Mouse (Mus musculus): ENCODE measurements around the gene Gm20425.

Gene Gm20425

GRCm38 (mm10) chr9:103230151-103230951, at the start of gene Gm20425, which contains the start of gene Trf:
Gm20425 (minus strand) TSS chr9:103230307.
Trf (minus strand) TSS chr9:103230444.
- Histone ChIP-seq H3K4me3 (replicated peaks; ENCODE audit: low read length) (peak within 1 kb of the TSS; percentile 61), H3K27me3 (ENCODE audit: insufficient read depth, low read length) (peaks cover 40% of the 10 kb centered on the region), H3K4me1 (replicated peaks; ENCODE audit: low read depth, low read length) (peaks cover 52% of the 10 kb centered on the region), H3K36me3 (ENCODE audit: insufficient read depth, low read length) (no peaks in the 10 kb centered on the region), H3K9me3 (ENCODE audit: low read length) (no peaks in the 10 kb centered on the region; the same call in 1 of the 2 replicates)
- TF ChIP-seq POU5F1 (IDR thresholded peaks at IDR 0.05; ENCODE audit: borderline replicate concordance, low read length): no peak
- no peak for TF ChIP-seq CTCF (conservative IDR thresholded peaks at IDR 0.05; ENCODE audit: low read length)
- TF ChIP-seq NANOG (IDR thresholded peaks at IDR 0.05; ENCODE audit: borderline replicate concordance, low read length): no peak

GRCm38 (mm10) chr9:103276876-103277275, 46.8 kb upstream of the Gm20425 start:
- H3K36me3 ChIP-seq (ENCODE audit: insufficient read depth, low read length): no peaks in the 10 kb centered on the region
- H3K27me3 ChIP-seq (ENCODE audit: insufficient read depth, low read length): no peaks in the 10 kb centered on the region
- H3K4me3 ChIP-seq (replicated peaks; ENCODE audit: low read length): no peak overlapping the region
- TF ChIP-seq NANOG (IDR thresholded peaks at IDR 0.05; ENCODE audit: borderline replicate concordance, low read length) (no peak), CTCF (conservative IDR thresholded peaks at IDR 0.05; ENCODE audit: low read length) (no peak), POU5F1 (IDR thresholded peaks at IDR 0.05; ENCODE audit: borderline replicate concordance, low read length) (no peak)
- H3K4me1 ChIP-seq (replicated peaks; ENCODE audit: low read depth, low read length): peaks cover 30% of the 10 kb centered on the region
- H3K9me3 ChIP-seq (ENCODE audit: low read length): no peaks in the 10 kb centered on the region

GRCm38 (mm10) chr9:103275676-103276075, 45.6 kb upstream of the Gm20425 start:
- H3K4me1 ChIP-seq (replicated peaks; ENCODE audit: low read depth, low read length): peaks cover 35% of the 10 kb centered on the region
- no peaks in the 10 kb centered on the region for H3K27me3 ChIP-seq (ENCODE audit: insufficient read depth, low read length)
- no peaks in the 10 kb centered on the region for H3K36me3 ChIP-seq (ENCODE audit: insufficient read depth, low read length)
- no peaks in the 10 kb centered on the region for H3K9me3 ChIP-seq (ENCODE audit: low read length)
- H3K4me3 ChIP-seq (replicated peaks; ENCODE audit: low read length): no peak overlapping the region
- TF ChIP-seq NANOG (IDR thresholded peaks at IDR 0.05; ENCODE audit: borderline replicate concordance, low read length) (no peak), POU5F1 (IDR thresholded peaks at IDR 0.05; ENCODE audit: borderline replicate concordance, low read length) (no peak), CTCF (conservative IDR thresholded peaks at IDR 0.05; ENCODE audit: low read length) (no peak)

GRCm38 (mm10) chr9:103274819-103275218, 44.7 kb upstream of the Gm20425 start:
- Histone ChIP-seq H3K9me3 (ENCODE audit: low read length) (no peaks in the 10 kb centered on the region), H3K4me1 (replicated peaks; ENCODE audit: low read depth, low read length) (peaks cover 35% of the 10 kb centered on the region), H3K27me3 (ENCODE audit: insufficient read depth, low read length) (no peaks in the 10 kb centered on the region), H3K4me3 (replicated peaks; ENCODE audit: low read length) (no peak overlapping the region), H3K36me3 (ENCODE audit: insufficient read depth, low read length) (no peaks in the 10 kb centered on the region)
- TF ChIP-seq POU5F1 (IDR thresholded peaks at IDR 0.05; ENCODE audit: borderline replicate concordance, low read length): no peak
- no peak for TF ChIP-seq CTCF (conservative IDR thresholded peaks at IDR 0.05; ENCODE audit: low read length)
- TF ChIP-seq NANOG (IDR thresholded peaks at IDR 0.05; ENCODE audit: borderline replicate concordance, low read length): no peak

- Histone ChIP-seq H3K4me3 (replicated peaks; ENCODE audit: low read length) (no peak overlapping the region), H3K4me1 (replicated peaks; ENCODE audit: low read depth, low read length) (peaks cover 21% of the 10 kb centered on the region), H3K36me3 (ENCODE audit: insufficient read depth, low read length) (no peaks in the 10 kb centered on the region), H3K9me3 (ENCODE audit: low read length) (peaks cover 19% of the 10 kb centered on the region; the same call in 1 of the 2 replicates), H3K27me3 (ENCODE audit: insufficient read depth, low read length) (no peaks in the 10 kb centered on the region)
- TF ChIP-seq NANOG (IDR thresholded peaks at IDR 0.05; ENCODE audit: borderline replicate concordance, low read length): no peak
- no peak for TF ChIP-seq CTCF (conservative IDR thresholded peaks at IDR 0.05; ENCODE audit: low read length)
- TF ChIP-seq POU5F1 (IDR thresholded peaks at IDR 0.05; ENCODE audit: borderline replicate concordance, low read length): no peak
Measured at GRCm38 (mm10) chr9:103271104-103271503, 41.0 kb upstream of the Gm20425 start.

- no peaks in the 10 kb centered on the region for H3K36me3 ChIP-seq (ENCODE audit: insufficient read depth, low read length)
- H3K9me3 ChIP-seq (ENCODE audit: low read length): peaks cover 19% of the 10 kb centered on the region; the same call in 1 of the 2 replicates
- TF ChIP-seq NANOG (IDR thresholded peaks at IDR 0.05; ENCODE audit: borderline replicate concordance, low read length) (no peak), CTCF (conservative IDR thresholded peaks at IDR 0.05; ENCODE audit: low read length) (peak; percentile 55)
Measured at GRCm38 (mm10) chr9:103265778-103266177, 35.7 kb upstream of the Gm20425 start.

GRCm38 (mm10) chr9:103252906-103253305, 22.8 kb upstream of the Gm20425 start:
- no peaks in the 10 kb centered on the region for H3K27me3 ChIP-seq (ENCODE audit: insufficient read depth, low read length)
- H3K4me1 ChIP-seq (replicated peaks; ENCODE audit: low read depth, low read length): no peaks in the 10 kb centered on the region
- H3K4me3 ChIP-seq (replicated peaks; ENCODE audit: low read length): no peak overlapping the region
- TF ChIP-seq CTCF (conservative IDR thresholded peaks at IDR 0.05; ENCODE audit: low read length): no peak
- no peak for TF ChIP-seq POU5F1 (IDR thresholded peaks at IDR 0.05; ENCODE audit: borderline replicate concordance, low read length)
- TF ChIP-seq NANOG (IDR thresholded peaks at IDR 0.05; ENCODE audit: borderline replicate concordance, low read length): no peak
- no peaks in the 10 kb centered on the region for H3K36me3 ChIP-seq (ENCODE audit: insufficient read depth, low read length)
- no peaks in the 10 kb centered on the region for H3K9me3 ChIP-seq (ENCODE audit: low read length)

More at GRCm38 (mm10) chr9:103265778-103266177, 35.7 kb upstream of the Gm20425 start:
- Histone ChIP-seq H3K4me1 (replicated peaks; ENCODE audit: low read depth, low read length) (no peaks in the 10 kb centered on the region), H3K4me3 (replicated peaks; ENCODE audit: low read length) (no peak overlapping the region), H3K27me3 (ENCODE audit: insufficient read depth, low read length) (no peaks in the 10 kb centered on the region; the same call in 1 of the 2 replicates)

GRCm38 (mm10) chr9:103248618-103249017, 18.5 kb upstream of the Gm20425 start:
- no peaks in the 10 kb centered on the region for H3K9me3 ChIP-seq (ENCODE audit: low read length)
- H3K27me3 ChIP-seq (ENCODE audit: insufficient read depth, low read length): no peaks in the 10 kb centered on the region
- no peak overlapping the region for H3K4me3 ChIP-seq (replicated peaks; ENCODE audit: low read length)
- no peaks in the 10 kb centered on the region for H3K36me3 ChIP-seq (ENCODE audit: insufficient read depth, low read length)
- no peaks in the 10 kb centered on the region for H3K4me1 ChIP-seq (replicated peaks; ENCODE audit: low read depth, low read length)
- TF ChIP-seq NANOG (IDR thresholded peaks at IDR 0.05; ENCODE audit: borderline replicate concordance, low read length): no peak
- no peak for TF ChIP-seq CTCF (conservative IDR thresholded peaks at IDR 0.05; ENCODE audit: low read length)
- no peak for TF ChIP-seq POU5F1 (IDR thresholded peaks at IDR 0.05; ENCODE audit: borderline replicate concordance, low read length)
